Mouse (Mus musculus) forebrain, embryonic 11.5 days (tissue): Measurements from ENCODE around the gene Gucy2c. TPM values are rescaled to one million over a fixed set of nuclear protein-coding genes. Genes with fewer than 3 reads are reported as not detected.
A peak's percentile ranks its signal among the peaks of the same experiment; 100 is the strongest.

Experiments used
- ATAC-seq: fragments of 200-750 bp; cut with Nextera tagmentation; replicated peaks from 2 replicates; pipeline ENCODE4 v1.8.0; 2017; ENCODE audit warnings: moderate TSS enrichment; ENCODE audit not compliant: low FRiP score
- DNase-seq: peaks from one replicate; pipeline ENCODE4 v3.0.0-alpha.2; 2017; ENCODE audit warnings: low spot score
- H3K27ac ChIP-seq: fragments of 300-500 bp; sonication (generic); 2 replicates; pipeline ENCODE4 v1.5.1; 2014; ENCODE audit warnings: low read depth, low read length
- H3K27me3 ChIP-seq: fragments of 300-500 bp; sonication (generic); 2 replicates; pipeline ENCODE4 v1.6.1; 2014; ENCODE audit warnings: mild to moderate bottlenecking, low read length, mixed read lengths; ENCODE audit not compliant: control insufficient read depth, insufficient read depth
- H3K36me3 ChIP-seq: fragments of 300-500 bp; sonication (generic); 2 replicates; pipeline ENCODE4 v1.6.1; 2014; ENCODE audit warnings: mild to moderate bottlenecking, low read length, moderate library complexity, mixed read lengths; ENCODE audit not compliant: control insufficient read depth, insufficient read depth
- H3K4me1 ChIP-seq: fragments of 300-500 bp; sonication (generic); replicated peaks from 2 replicates; pipeline ENCODE4 v1.6.1; 2014; ENCODE audit warnings: low read length, mixed read lengths; ENCODE audit not compliant: control insufficient read depth, insufficient read depth
- H3K4me2 ChIP-seq: fragments of 300-500 bp; sonication (generic); 2 replicates; pipeline ENCODE4 v1.6.1; 2014; ENCODE audit warnings: low read depth, mild to moderate bottlenecking, low read length, moderate library complexity, mixed read lengths; ENCODE audit not compliant: severe bottlenecking
- H3K4me3 ChIP-seq: fragments of 300-500 bp; sonication (generic); 2 replicates; pipeline ENCODE4 v1.5.1; 2014; ENCODE audit warnings: low read depth, low read length
- H3K9ac ChIP-seq: fragments of 300-500 bp; sonication (generic); 2 replicates; pipeline ENCODE4 v1.6.1; 2014; ENCODE audit warnings: low read length
- H3K9me3 ChIP-seq: fragments of 300-500 bp; sonication (generic); 2 replicates; pipeline ENCODE4 v1.6.1; 2016; ENCODE audit warnings: low read length, mixed read lengths; ENCODE audit not compliant: control insufficient read depth
- WGBS: fragments of 180-500 bp; shearing (Covaris S2); extraction: QIAGEN DNeasy Blood & Tissue Kit; methylation state at CpG from one replicate; pipeline ENCODE4 v1.1.7; 2014; 5-methylcytosine and 5-hydroxymethylcytosine counted together
- polyA plus RNA-seq: library from polyadenylated mRNA; unstranded; fragments of >200 nt; fragmentation: Nextera tagmentation; extraction: Ambion mirVana; gene quantifications from 2 replicates; pipeline ENCODE4 v1.2.1, GENCODE M21; 2014

Gucy2c gene
- polyA plus RNA-seq, 1 experiment from 2014 or later: not detected

DNA sequence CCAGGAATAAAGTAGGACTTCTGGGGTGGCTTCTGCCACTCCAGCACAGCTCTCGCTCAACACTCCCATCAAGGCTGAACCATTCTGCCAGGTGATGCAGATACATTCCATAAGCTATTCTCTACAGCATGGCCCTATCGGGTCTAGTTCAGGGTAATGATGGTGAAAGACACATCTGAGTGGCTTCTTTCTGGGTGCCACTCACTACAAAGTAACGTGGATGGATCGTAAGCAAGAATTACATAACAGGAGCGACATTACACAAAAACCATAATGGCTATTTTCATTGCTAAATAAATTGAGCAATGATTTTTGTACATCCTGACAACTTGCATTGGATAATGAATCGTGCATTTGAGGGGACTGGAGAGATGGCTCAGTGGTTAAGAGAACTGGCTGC is 106.6 kb downstream of the Gucy2c start:
- Histone ChIP-seq H3K27ac (no peak overlapping the region), H3K36me3 (no peaks in the 10 kb centered on the region), H3K4me1 (no peaks in the 10 kb centered on the region), H3K9me3 (no peaks in the 10 kb centered on the region), H3K4me2 (no peak overlapping the region), H3K4me3 (no peak overlapping the region), H3K27me3 (no peaks in the 10 kb centered on the region), H3K9ac (no peak overlapping the region)
- DNase-seq (no peak), ATAC-seq (no peak)
- 93% methylated on average over 6 of the region's 6 CpGs for WGBS

DNA sequence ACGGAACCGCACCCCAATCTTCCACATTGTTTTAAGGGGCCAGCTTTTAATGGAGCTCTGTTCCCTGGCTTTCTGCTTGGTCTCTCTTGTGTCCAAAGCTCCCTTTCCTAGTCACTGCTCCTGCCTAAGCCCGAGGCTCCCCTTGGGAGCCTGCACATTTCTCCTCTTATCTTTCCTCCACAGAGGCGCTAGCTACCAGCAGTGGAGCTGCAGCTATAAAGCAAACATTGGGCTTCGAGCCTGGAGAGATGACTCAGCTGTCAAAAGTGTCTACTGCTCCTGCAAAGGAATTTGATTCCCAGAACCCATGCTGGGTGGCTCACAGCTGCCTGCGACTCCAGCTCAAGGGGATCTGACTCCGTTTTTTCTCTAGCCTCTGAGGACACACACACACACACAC is 109.1 kb downstream of the Gucy2c start:
- ATAC-seq (no peak), DNase-seq (no peak)
- WGBS: 78% methylated on average over 7 of the region's 7 CpGs
- Histone ChIP-seq H3K9ac (no peak overlapping the region), H3K4me3 (no peak overlapping the region), H3K9me3 (no peaks in the 10 kb centered on the region), H3K4me2 (no peak overlapping the region), H3K4me1 (no peaks in the 10 kb centered on the region), H3K27ac (no peak overlapping the region), H3K27me3 (no peaks in the 10 kb centered on the region), H3K36me3 (no peaks in the 10 kb centered on the region)

DNA sequence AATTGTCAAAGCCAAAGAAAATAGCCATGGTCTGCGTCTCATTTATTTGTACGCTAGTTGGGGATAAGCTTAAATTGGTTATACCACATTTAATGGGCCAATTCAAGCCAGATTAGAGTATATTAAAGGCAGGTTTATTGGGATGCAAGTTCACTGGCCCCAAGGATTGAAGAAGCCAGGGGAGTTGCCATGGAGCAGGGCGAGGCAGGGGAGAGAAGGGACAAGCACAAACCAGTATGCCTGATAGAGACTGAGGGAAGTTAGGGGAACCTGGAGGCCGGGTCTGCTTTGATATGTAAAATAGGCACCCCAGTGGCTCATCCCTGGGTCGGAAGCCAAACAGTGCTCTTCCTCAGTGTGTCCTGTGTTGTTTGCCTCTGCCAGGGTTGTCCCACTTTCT is 112.3 kb downstream of the Gucy2c start:
- Histone ChIP-seq H3K9ac (no peak overlapping the region), H3K27ac (no peak overlapping the region), H3K4me2 (no peak overlapping the region), H3K4me1 (no peaks in the 10 kb centered on the region), H3K27me3 (no peaks in the 10 kb centered on the region), H3K36me3 (no peaks in the 10 kb centered on the region), H3K9me3 (no peaks in the 10 kb centered on the region), H3K4me3 (no peak overlapping the region)
- ATAC-seq (no peak), DNase-seq (no peak)
- WGBS: 43% methylated on average over 5 of the region's 5 CpGs

- ATAC-seq: no peak
- WGBS: 64% methylated on average over 14 of the region's 14 CpGs
- Histone ChIP-seq H3K27me3 (no peaks in the 10 kb centered on the region), H3K27ac (no peak overlapping the region), H3K9ac (no peak overlapping the region), H3K36me3 (no peaks in the 10 kb centered on the region), H3K4me2 (no peak overlapping the region), H3K4me1 (no peaks in the 10 kb centered on the region), H3K4me3 (no peak overlapping the region), H3K9me3 (no peaks in the 10 kb centered on the region)
- no peak for DNase-seq
Measured at GRCm38 (mm10) chr6:136668266-136668986, 113.1 kb downstream of the Gucy2c start.

GRCm38 (mm10) chr6:136662063-136662462 is 119.5 kb downstream of the Gucy2c start:
- ATAC-seq: no peak
- Histone ChIP-seq H3K36me3 (no peaks in the 10 kb centered on the region), H3K9ac (peak overlapping the region; percentile 27; the same call in 1 of the 2 replicates), H3K4me2 (peak overlapping the region; percentile 63; the same call in 1 of the 2 replicates), H3K9me3 (no peaks in the 10 kb centered on the region), H3K4me1 (peaks cover 7% of the 10 kb centered on the region; the same call in 1 of the 2 replicates), H3K4me3 (0 out of 2 replicates have a peak overlapping the region, but pooled peaks have one; percentile 28), H3K27me3 (peaks cover 16% of the 10 kb centered on the region), H3K27ac (no peak overlapping the region)
- 15% methylated on average over 11 of the region's 11 CpGs for WGBS
- DNase-seq: no peak

DNA sequence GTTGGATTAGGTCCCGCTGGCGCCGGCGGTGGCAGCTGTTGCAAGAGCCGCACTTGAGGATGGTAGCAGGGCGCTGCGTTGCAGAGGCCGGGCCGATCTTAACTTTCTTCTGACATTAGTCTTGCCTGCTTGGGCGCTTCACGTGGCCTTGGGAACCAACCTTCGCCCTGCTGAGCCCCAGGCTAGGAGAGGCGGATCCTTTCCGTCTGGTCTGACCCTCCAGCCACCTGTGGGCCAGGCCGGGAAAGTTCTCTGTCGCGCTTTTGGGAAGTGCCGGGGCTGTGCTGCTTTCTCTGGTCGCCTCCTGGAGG is 119.9 kb downstream of the Gucy2c start, which contains the start of gene Plbd1:
Plbd1 (minus strand) TSS at position 223 of the 311 bp plus-strand sequence.
- Histone ChIP-seq H3K9ac (peak within 1 kb of the TSS; percentile 39), H3K4me1 (peaks cover 7% of the 10 kb centered on the region; the same call in 1 of the 2 replicates), H3K4me3 (peak within 1 kb of the TSS; percentile 28), H3K9me3 (no peaks in the 10 kb centered on the region), H3K27ac (no peak within 1 kb of the TSS), H3K27me3 (peaks cover 16% of the 10 kb centered on the region), H3K36me3 (no peaks in the 10 kb centered on the region), H3K4me2 (peak within 1 kb of the TSS; percentile 63)
- under 1% methylated on average over 19 of the region's 19 CpGs for WGBS
- ATAC-seq (peak; percentile 27; the same call in 1 of the 2 replicates), DNase-seq (peak; percentile 65)

DNA sequence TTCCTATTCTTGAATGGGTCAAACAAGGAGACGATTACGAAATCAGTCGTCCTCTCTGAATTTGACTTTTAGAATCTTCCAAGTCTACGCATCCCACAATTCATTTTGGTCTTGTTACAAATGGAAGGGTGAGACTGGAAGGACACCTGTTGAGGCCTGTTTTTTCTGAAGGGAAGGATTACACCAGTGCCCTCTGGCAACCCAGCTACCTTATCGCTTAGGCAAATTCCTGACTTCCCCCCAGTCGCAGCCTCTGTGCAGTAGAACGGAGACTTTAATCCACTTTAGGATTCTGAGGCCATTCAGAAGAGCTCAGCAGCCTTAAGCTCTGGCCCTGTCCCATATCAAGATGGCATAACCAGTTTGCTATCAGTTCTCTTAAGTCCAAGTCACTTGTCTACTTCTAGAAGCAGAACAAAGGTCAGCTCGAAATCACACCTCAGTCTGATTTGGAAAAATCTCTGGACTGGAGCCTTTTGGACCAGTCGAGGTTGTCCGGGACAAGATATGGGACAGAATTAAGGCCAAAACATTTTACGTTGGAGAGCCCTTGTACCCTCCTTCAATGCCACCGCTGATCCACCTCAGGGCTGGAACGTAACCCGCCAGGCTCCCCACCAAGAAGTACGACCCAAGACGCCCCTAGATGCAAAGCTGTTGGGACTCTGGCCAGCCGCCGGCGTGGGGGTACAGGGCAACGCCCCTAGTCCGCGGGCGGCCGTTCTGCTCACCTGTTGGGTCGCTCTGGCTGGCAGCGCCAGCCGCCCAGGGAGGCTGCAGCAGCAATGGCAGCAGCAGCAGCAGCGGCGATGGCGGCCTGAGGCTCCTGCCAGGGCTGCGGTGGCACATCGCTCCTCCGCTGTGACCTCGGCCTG is 120.5 kb downstream of the Gucy2c start:
- no peak for DNase-seq
- peak overlapping the region; percentile 63 for H3K4me2 ChIP-seq
- ATAC-seq: peak; percentile 53; the same call in 1 of the 2 replicates
- H3K36me3 ChIP-seq: no peaks in the 10 kb centered on the region
- no peaks in the 10 kb centered on the region for H3K9me3 ChIP-seq
- WGBS: 11% methylated on average over 34 of the region's 34 CpGs
- peaks cover 16% of the 10 kb centered on the region for H3K27me3 ChIP-seq
- peak overlapping the region; percentile 39 for H3K9ac ChIP-seq
- peak overlapping the region; percentile 28 for H3K4me3 ChIP-seq
- H3K27ac ChIP-seq: no peak overlapping the region
- H3K4me1 ChIP-seq: peaks cover 7% of the 10 kb centered on the region; the same call in 1 of the 2 replicates

DNA sequence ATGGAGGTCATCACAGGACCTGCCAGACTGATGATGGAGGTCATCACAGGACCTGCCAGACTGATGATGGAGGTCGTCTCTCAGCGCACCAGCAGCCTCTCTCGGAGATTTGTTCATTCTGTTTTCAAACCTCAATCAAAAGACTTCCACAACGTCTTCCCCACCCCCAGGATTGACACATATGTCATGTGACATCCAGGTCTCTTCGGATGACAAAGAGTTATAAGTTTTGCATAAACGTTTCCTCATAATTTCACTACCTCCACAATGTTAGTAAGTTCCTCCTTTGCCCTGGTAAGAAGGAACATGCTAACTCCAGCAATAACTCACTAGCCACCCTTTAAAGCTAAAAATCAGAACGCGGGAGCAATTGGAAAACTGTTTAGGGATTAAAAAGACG is 122.3 kb downstream of the Gucy2c start:
- ATAC-seq (no peak), DNase-seq (no peak)
- no peaks in the 10 kb centered on the region for H3K9me3 ChIP-seq
- WGBS: 93% methylated on average over 9 of the region's 9 CpGs
- no peak overlapping the region for H3K4me2 ChIP-seq
- H3K4me1 ChIP-seq: peaks cover 7% of the 10 kb centered on the region; the same call in 1 of the 2 replicates
- H3K27ac ChIP-seq: no peak overlapping the region
- H3K4me3 ChIP-seq: no peak overlapping the region
- H3K27me3 ChIP-seq: peaks cover 16% of the 10 kb centered on the region
- no peaks in the 10 kb centered on the region for H3K36me3 ChIP-seq
- H3K9ac ChIP-seq: no peak overlapping the region
